15 mouse cellular contexts compared by ENCODE assay signal in the genomic region with DNA sequence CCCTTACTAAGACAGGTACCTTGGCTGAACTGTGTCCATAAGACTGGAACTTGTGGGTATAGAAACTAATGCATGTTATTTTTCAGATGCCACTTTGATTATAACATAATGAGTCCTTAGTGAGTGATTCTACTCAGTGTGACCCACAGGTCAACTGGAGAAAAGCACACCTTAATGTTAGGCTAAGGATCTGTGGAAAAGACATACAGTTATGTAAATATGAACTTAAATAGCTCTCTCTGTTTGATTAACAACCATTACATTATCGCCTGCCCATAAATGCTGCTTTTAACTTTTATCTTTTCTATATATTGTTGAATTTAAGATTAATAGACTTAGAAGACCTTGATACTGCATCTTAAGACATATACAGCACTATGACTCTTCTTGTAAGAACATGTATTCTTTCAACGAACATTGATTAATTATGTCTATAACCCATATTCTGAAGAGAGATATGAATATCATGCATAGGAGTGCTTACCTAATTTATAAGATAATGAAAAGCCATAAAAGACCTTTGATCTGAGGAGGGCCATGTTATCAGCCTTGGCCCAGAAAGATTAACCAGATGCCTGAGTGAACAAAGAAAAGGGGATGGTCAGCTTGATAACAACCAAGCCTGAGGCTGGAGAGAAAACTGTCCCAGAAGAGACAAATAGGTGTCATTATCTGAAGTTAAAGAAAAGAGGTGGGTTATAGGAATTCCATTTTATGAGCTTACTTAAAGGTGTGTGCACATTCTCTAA.
"Had no signal": no experiment of that assay in that cellular context is flagged by ENCODE, and none has a peak within 500 bp of the region (broad histone marks: within the 10 kb centered on the region; RNA-seq: fewer than 3 reads in every experiment).

No protein-coding gene starts in this region.

- DNase-seq: retina, postnatal 1 day; right cerebral cortex, adult 18-20 months; right cerebral cortex, postnatal 14 days; right cerebral cortex, postnatal 25 days; right cerebral cortex, postnatal 4 days; spleen, adult 18-20 months; thymus, adult 18-20 months; thymus, adult 2 months; thymus, postnatal 14 days; thymus, postnatal 25 days; thymus, postnatal 36 days; thymus, postnatal 4 days had no signal

- H3K9ac ChIP-seq: neural tube, embryonic 15.5 days; stomach, embryonic 15.5 days had no signal

- H3K9me3 ChIP-seq: neural tube, embryonic 15.5 days; stomach, embryonic 15.5 days had no signal

- H3K27me3 ChIP-seq: neural tube, embryonic 15.5 days; stomach, embryonic 15.5 days had no signal

- H3K4me2 ChIP-seq: neural tube, embryonic 15.5 days; stomach, embryonic 15.5 days had no signal

- H3K4me3 ChIP-seq: neural tube, embryonic 15.5 days; stomach, embryonic 15.5 days had no signal

- H3K27ac ChIP-seq: neural tube, embryonic 15.5 days; stomach, embryonic 15.5 days; stomach, postnatal 0 days had no signal

- H3K36me3 ChIP-seq: neural tube, embryonic 15.5 days; stomach, embryonic 15.5 days had no signal
